Comparison of ENCODE assay signal across 31 mouse cellular contexts in genomic region chr19:8585899-8586298, GRCm38 (mm10). TPM values are rescaled to one million over a fixed set of nuclear protein-coding genes. Genes with fewer than 3 reads are reported as not detected.
DNase-seq lines count a peak whose midpoint lies in the region; ATAC-seq and TF ChIP-seq lines count a peak whose summit lies in the region.
"Had no signal": no experiment of that assay in that cellular context is flagged by ENCODE, and none has a peak within 500 bp of the region (broad histone marks: within the 10 kb centered on the region; RNA-seq: fewer than 3 reads in every experiment).

No protein-coding gene starts in this region.

- no peaks in the 10 kb centered on the region for H3K9me3 ChIP-seq in hindbrain, postnatal 0 days (ENCODE audit: low read length)
- no peaks in the 10 kb centered on the region for H3K9me3 ChIP-seq in hindbrain, embryonic 12.5 days (replicated peaks)
- H3K9me3 ChIP-seq in midbrain, postnatal 0 days (ENCODE audit: low read length): no peaks in the 10 kb centered on the region
- no peaks in the 10 kb centered on the region for H3K9me3 ChIP-seq in midbrain, embryonic 14.5 days (ENCODE audit: control insufficient read depth, low read length)
- H3K9me3 ChIP-seq: embryonic facial prominence, embryonic 12.5 days; embryonic facial prominence, embryonic 15.5 days; forebrain, embryonic 12.5 days; forebrain, embryonic 15.5 days; heart, embryonic 10.5 days; heart, embryonic 13.5 days; hindbrain, embryonic 15.5 days had no signal

- no peak overlapping the region for H3K4me2 ChIP-seq in hindbrain, postnatal 0 days (ENCODE audit: low read depth, low read length)
- H3K4me2 ChIP-seq in hindbrain, embryonic 12.5 days (replicated peaks): no peak overlapping the region
- H3K4me2 ChIP-seq in midbrain, postnatal 0 days (ENCODE audit: low read depth, low read length, poor library complexity, severe bottlenecking): no peak overlapping the region
- no peak overlapping the region for H3K4me2 ChIP-seq in midbrain, embryonic 14.5 days (ENCODE audit: low read length)
- H3K4me2 ChIP-seq: embryonic facial prominence, embryonic 12.5 days; embryonic facial prominence, embryonic 15.5 days; forebrain, embryonic 12.5 days; forebrain, embryonic 15.5 days; heart, embryonic 13.5 days; hindbrain, embryonic 15.5 days had no signal

- TF ChIP-seq POLR2A in olfactory bulb, adult 2 months (IDR thresholded peaks at IDR 0.05; ENCODE audit: insufficient read depth, low read depth, low read length): no peak

- 0 out of 2 replicates have a peak overlapping the region, but pooled peaks have one; percentile 32 for H3K27ac ChIP-seq in hindbrain, postnatal 0 days
- no peak overlapping the region for H3K27ac ChIP-seq in hindbrain, embryonic 12.5 days
- H3K27ac ChIP-seq in midbrain, postnatal 0 days (ENCODE audit: low read depth, low read length): peak overlapping the region; percentile 59
- no peak overlapping the region for H3K27ac ChIP-seq in midbrain, embryonic 14.5 days (replicated peaks; ENCODE audit: low read depth, low read length)
- 0 out of 2 replicates have a peak overlapping the region, but pooled peaks have one; percentile 75 for H3K27ac ChIP-seq in olfactory bulb, adult 2 months (ENCODE audit: insufficient read depth, low read depth, low read length)
- H3K27ac ChIP-seq: embryonic facial prominence, embryonic 12.5 days; embryonic facial prominence, embryonic 15.5 days; forebrain, embryonic 12.5 days; forebrain, embryonic 15.5 days; heart, embryonic 10.5 days; heart, embryonic 13.5 days; hindbrain, embryonic 15.5 days had no signal

- H3K4me3 ChIP-seq in hindbrain, postnatal 0 days (ENCODE audit: low read length): no peak overlapping the region
- H3K4me3 ChIP-seq in hindbrain, embryonic 12.5 days: no peak overlapping the region
- no peak overlapping the region for H3K4me3 ChIP-seq in midbrain, postnatal 0 days (ENCODE audit: low read depth, low read length)
- H3K4me3 ChIP-seq in midbrain, embryonic 14.5 days (replicated peaks; ENCODE audit: low read depth, low read length): no peak overlapping the region
- H3K4me3 ChIP-seq in olfactory bulb, adult 2 months (ENCODE audit: insufficient read depth, low read depth, low read length): no peak overlapping the region
- H3K4me3 ChIP-seq: embryonic facial prominence, embryonic 12.5 days; embryonic facial prominence, embryonic 15.5 days; forebrain, embryonic 12.5 days; forebrain, embryonic 15.5 days; heart, embryonic 10.5 days; heart, embryonic 13.5 days; hindbrain, embryonic 15.5 days had no signal

- no peaks in the 10 kb centered on the region for H3K27me3 ChIP-seq in hindbrain, postnatal 0 days (ENCODE audit: insufficient read depth, low read length)
- no peaks in the 10 kb centered on the region for H3K27me3 ChIP-seq in hindbrain, embryonic 12.5 days
- H3K27me3 ChIP-seq in midbrain, postnatal 0 days (ENCODE audit: insufficient read depth, low read length): no peaks in the 10 kb centered on the region
- H3K27me3 ChIP-seq in midbrain, embryonic 14.5 days (ENCODE audit: control insufficient read depth, insufficient read depth, low read length): no peaks in the 10 kb centered on the region
- H3K27me3 ChIP-seq: embryonic facial prominence, embryonic 12.5 days; embryonic facial prominence, embryonic 15.5 days; forebrain, embryonic 12.5 days; forebrain, embryonic 15.5 days; heart, embryonic 13.5 days; hindbrain, embryonic 15.5 days had no signal

- no peak for DNase-seq in hindbrain, postnatal 0 days (ENCODE audit: low spot score)
- peak; percentile 25 to 53 for DNase-seq in left cerebral cortex, postnatal 14 days (ENCODE audit: low spot score in 2 of 2)
- no peak for DNase-seq in left cerebral cortex, adult 8-10 months (ENCODE audit: low spot score in 2 of 2)
- DNase-seq in midbrain, postnatal 0 days (ENCODE audit: low spot score): no peak
- no peak for DNase-seq in midbrain, embryonic 14.5 days
- no peak for DNase-seq in heart, adult 9 months (ENCODE audit: low spot score in 2 of 2)
- DNase-seq: adrenal gland, adult 2 months; adrenal gland, postnatal 14 days; cerebellum, adult 11-12 months; cerebellum, adult 8-10 months; cerebellum, postnatal 10 days; cerebellum, postnatal 36 days; gastrocnemius, postnatal 25 days; heart, adult 18-20 months; heart, postnatal 14 days; heart, postnatal 4 days had no signal

- no peak for ATAC-seq in hindbrain, postnatal 0 days
- ATAC-seq in hindbrain, embryonic 12.5 days (ENCODE audit: low FRiP score): no peak
- no peak for ATAC-seq in midbrain, postnatal 0 days (ENCODE audit: low FRiP score)
- no peak for ATAC-seq in midbrain, embryonic 14.5 days (ENCODE audit: low FRiP score, low TSS enrichment)
- ATAC-seq: CD4-positive, CD25-positive, alpha-beta regulatory T cell, adult 4 months; forebrain, embryonic 15.5 days had no signal

- intact Hi-C loops in left cerebral cortex, postnatal 14 days (cut with DNase I): loop anchor here (2.0 kb wide), 1 partner anchor 77 kb away; the partner anchor contains the start of gene Chrm1

- no peaks in the 10 kb centered on the region for H3K4me1 ChIP-seq in hindbrain, postnatal 0 days (ENCODE audit: insufficient read depth, low read length)
- H3K4me1 ChIP-seq in hindbrain, embryonic 12.5 days: no peaks in the 10 kb centered on the region
- no peaks in the 10 kb centered on the region for H3K4me1 ChIP-seq in midbrain, postnatal 0 days (ENCODE audit: insufficient read depth, low read length)
- no peaks in the 10 kb centered on the region for H3K4me1 ChIP-seq in midbrain, embryonic 14.5 days (ENCODE audit: control insufficient read depth, insufficient read depth, low read length)
- H3K4me1 ChIP-seq in olfactory bulb, adult 2 months (ENCODE audit: control insufficient read depth, insufficient read depth, low read length): peaks cover 9% of the 10 kb centered on the region
- H3K4me1 ChIP-seq: embryonic facial prominence, embryonic 15.5 days; forebrain, embryonic 12.5 days; forebrain, embryonic 15.5 days; heart, embryonic 10.5 days; heart, embryonic 13.5 days; hindbrain, embryonic 15.5 days had no signal

- WGBS in hindbrain, postnatal 0 days: 81% methylated on average over 2 of the region's 2 CpGs
- 82% methylated on average over 2 of the region's 2 CpGs for WGBS in hindbrain, embryonic 12.5 days
- WGBS in midbrain, postnatal 0 days: 88% methylated on average over 2 of the region's 2 CpGs
- 79% methylated on average over 2 of the region's 2 CpGs for WGBS in midbrain, embryonic 14.5 days
- WGBS in olfactory bulb, adult 2 months: 57% methylated on average over 2 of the region's 2 CpGs

- no peaks in the 10 kb centered on the region for H3K36me3 ChIP-seq in hindbrain, postnatal 0 days (ENCODE audit: insufficient read depth, low read length)
- no peaks in the 10 kb centered on the region for H3K36me3 ChIP-seq in hindbrain, embryonic 12.5 days
- H3K36me3 ChIP-seq in midbrain, postnatal 0 days (ENCODE audit: insufficient read depth, low read length): no peaks in the 10 kb centered on the region
- no peaks in the 10 kb centered on the region for H3K36me3 ChIP-seq in midbrain, embryonic 14.5 days (ENCODE audit: control insufficient read depth, insufficient read depth, low read length)
- H3K36me3 ChIP-seq: embryonic facial prominence, embryonic 12.5 days; embryonic facial prominence, embryonic 15.5 days; forebrain, embryonic 12.5 days; forebrain, embryonic 15.5 days; heart, embryonic 10.5 days; heart, embryonic 13.5 days; hindbrain, embryonic 15.5 days had no signal

- no peak for TF ChIP-seq CTCF in hindbrain, postnatal 0 days (IDR thresholded peaks at IDR 0.05; ENCODE audit: low read depth)
- no peak for TF ChIP-seq CTCF in midbrain, postnatal 0 days (IDR thresholded peaks at IDR 0.05)
- TF ChIP-seq CTCF in olfactory bulb, adult 2 months (IDR thresholded peaks at IDR 0.05; ENCODE audit: insufficient read depth, low read depth, low read length): no peak

- no peak overlapping the region for H3K9ac ChIP-seq in hindbrain, postnatal 0 days (replicated peaks; ENCODE audit: low read length)
- no peak overlapping the region for H3K9ac ChIP-seq in hindbrain, embryonic 12.5 days
- H3K9ac ChIP-seq in midbrain, postnatal 0 days (replicated peaks; ENCODE audit: low read length, poor library complexity, severe bottlenecking): no peak overlapping the region
- H3K9ac ChIP-seq in midbrain, embryonic 14.5 days (replicated peaks; ENCODE audit: low read length): no peak overlapping the region
- H3K9ac ChIP-seq: embryonic facial prominence, embryonic 12.5 days; embryonic facial prominence, embryonic 15.5 days; forebrain, embryonic 12.5 days; forebrain, embryonic 15.5 days; heart, embryonic 13.5 days; hindbrain, embryonic 15.5 days had no signal

RNA-seq across cellular contexts. Expression of gene Slc22a8, which starts 5.2 kb away (rescaled TPM):
- 15.7 and 18.5 TPM in 2 replicates for total RNA-seq in hindbrain, postnatal 0 days (2014; rRNA removed)
- 18.2 and 19.9 TPM in 2 replicates for polyA plus RNA-seq in hindbrain, postnatal 0 days (2015; fragmentation: Nextera tagmentation; extraction: Ambion mirVana)
- polyA plus RNA-seq in hindbrain, embryonic 12.5 days (2016; fragmentation: Nextera tagmentation; extraction: Ambion mirVana): 0.89 and 0.93 TPM in 2 replicates
- 10 to 100 TPM; 22.1 to 23.8 TPM for total RNA-seq in left cerebral cortex, postnatal 14 days (2021)
- total RNA-seq in left cerebral cortex, adult 8-10 months (2022): 10 to 100 TPM; 11.5 to 15.9 (median 14.1) TPM
- 12.9 and 14.7 TPM in 2 replicates for total RNA-seq in midbrain, postnatal 0 days (2014; rRNA removed)
- polyA plus RNA-seq in midbrain, postnatal 0 days (2015; fragmentation: Nextera tagmentation; extraction: Ambion mirVana): 20.3 and 20.9 TPM in 2 replicates
- 4.5 and 6.4 TPM in 2 replicates for polyA plus RNA-seq in midbrain, embryonic 14.5 days (2014; fragmentation: Nextera tagmentation; extraction: Ambion mirVana)
- not detected in 2 replicates for polyA plus RNA-seq in olfactory bulb, adult 2 months (2012; ENCODE audit: insufficient read depth, insufficient read length, low replicate concordance, missing spikeins)
- total RNA-seq: gastrocnemius, adult 8-10 months; gastrocnemius, postnatal 25 days; heart, adult 18-20 months; heart, postnatal 4 days; MEL had no signal
- polyA plus RNA-seq: C2C12 had no signal

RNA-seq across cellular contexts. Expression of gene Slc22a6, which starts 31.9 kb away (rescaled TPM):
- 9.6 and 13.1 TPM in 2 replicates for total RNA-seq in hindbrain, postnatal 0 days (2014; rRNA removed)
- 8.9 and 9.8 TPM in 2 replicates for polyA plus RNA-seq in hindbrain, postnatal 0 days (2015; fragmentation: Nextera tagmentation; extraction: Ambion mirVana)
- 3.3 and 3.7 TPM in 2 replicates for polyA plus RNA-seq in hindbrain, embryonic 12.5 days (2016; fragmentation: Nextera tagmentation; extraction: Ambion mirVana)
- 1 to 10 TPM; 4.8 to 5.7 TPM for total RNA-seq in left cerebral cortex, postnatal 14 days (2021)
- total RNA-seq in left cerebral cortex, adult 8-10 months (2022): 1 to 10 TPM; 6.6 to 8.6 (median 7.8) TPM
- 17.2 and 18.3 TPM in 2 replicates for total RNA-seq in midbrain, postnatal 0 days (2014; rRNA removed)
- polyA plus RNA-seq in midbrain, postnatal 0 days (2015; fragmentation: Nextera tagmentation; extraction: Ambion mirVana): 13.1 and 14.7 TPM in 2 replicates
- 8.0 TPM in 1 of 2 replicates, not detected in the other for polyA plus RNA-seq in midbrain, embryonic 14.5 days (2014; fragmentation: Nextera tagmentation; extraction: Ambion mirVana)
- polyA plus RNA-seq in olfactory bulb, adult 2 months (2012; ENCODE audit: insufficient read depth, insufficient read length, low replicate concordance, missing spikeins): not detected in 2 replicates
- total RNA-seq: adrenal gland, adult 2 months; adrenal gland, postnatal 14 days; gastrocnemius, adult 8-10 months; gastrocnemius, postnatal 25 days; heart, adult 18-20 months; heart, postnatal 14 days; heart, postnatal 4 days; MEL had no signal
- polyA plus RNA-seq: adrenal gland, adult 2 months; C2C12; CD4-positive, CD25-positive, alpha-beta regulatory T cell, adult 4 months; gonadal fat pad, adult 2 months; heart, embryonic 13.5 days; heart, embryonic 16.5 days had no signal

Comparison
In these comparisons a context has a peak if more than half of its experiments do, and no peak if none do; other contexts are left out.
1. DNase-seq: peak in left cerebral cortex, postnatal 14 days (2 of 2); none in hindbrain, postnatal 0 days (single experiment), left cerebral cortex, adult 8-10 months (0 of 2), midbrain, postnatal 0 days (single experiment), midbrain, embryonic 14.5 days (single experiment) and heart, adult 9 months (0 of 2).
2. H3K27ac ChIP-seq: peak in hindbrain, postnatal 0 days (single experiment), midbrain, postnatal 0 days (single experiment) and olfactory bulb, adult 2 months (single experiment); none in hindbrain, embryonic 12.5 days (single experiment) and midbrain, embryonic 14.5 days (single experiment).